Mouse (Mus musculus) heart, adult 2 months (tissue): Measurements from ENCODE around the gene Hmg20a. TPM values are rescaled to one million over a fixed set of nuclear protein-coding genes. Genes with fewer than 3 reads are reported as not detected.
A peak's percentile ranks its signal among the peaks of the same experiment; 100 is the strongest.

Experiments
- DNase-seq, 2 experiments: peaks; one replicate each; pipeline ENCODE4 v3.0.0; 2021
- H3K27ac ChIP-seq: fragments of 200-600 bp; 2 replicates; pipeline ENCODE4 v1.8.1; 2022
- H3K27me3 ChIP-seq: fragments of 200-500 bp; 2 replicates; pipeline ENCODE4 v1.6.1; 2012; ENCODE audit warnings: mild to moderate bottlenecking, low read length, inconsistent platforms, mixed read lengths; ENCODE audit not compliant: control insufficient read depth, insufficient read depth
- H3K36me3 ChIP-seq: fragments of 200-500 bp; 2 replicates; pipeline ENCODE4 v1.6.1; 2012; ENCODE audit warnings: low read length, inconsistent platforms; ENCODE audit not compliant: control insufficient read depth, insufficient read depth
- H3K4me1 ChIP-seq: fragments of 200-500 bp; 2 replicates; pipeline ENCODE4 v1.6.1; 2011; ENCODE audit warnings: low read length; ENCODE audit not compliant: control insufficient read depth, insufficient read depth
- H3K4me3 ChIP-seq: fragments of 200-600 bp; 2 replicates; pipeline ENCODE4 v1.8.1; 2022
- H3K79me2 ChIP-seq: fragments of 200-500 bp; replicated peaks from 2 replicates; pipeline ENCODE4 v1.6.1; 2012; ENCODE audit warnings: mild to moderate bottlenecking, inconsistent platforms, low read length, moderate library complexity, mixed read lengths; ENCODE audit not compliant: control insufficient read depth, insufficient read depth
- H3K9ac ChIP-seq: fragments of 200-500 bp; 2 replicates; pipeline ENCODE4 v1.6.1; 2012; ENCODE audit warnings: low read depth, mild to moderate bottlenecking, control low read depth, inconsistent platforms, low read length, mixed read lengths
- CTCF ChIP-seq: fragments of 200-600 bp; IDR thresholded peaks from 2 replicates; pipeline ENCODE4 v1.8.1; 2022; ENCODE audit warnings: antibody characterized with exemption, mild to moderate bottlenecking, moderate library complexity
- EP300 ChIP-seq: fragments of 200-500 bp; IDR thresholded peaks from 2 replicates; pipeline ENCODE4 v1.6.1; 2011; ENCODE audit warnings: low read depth, low read length, control low read depth; ENCODE audit not compliant: insufficient read depth
- POLR2A ChIP-seq: fragments of 200-500 bp; IDR thresholded peaks from 2 replicates; pipeline ENCODE4 v1.6.1; 2011; ENCODE audit warnings: mild to moderate bottlenecking, low read depth, low read length, control low read depth; ENCODE audit not compliant: insufficient read depth
- WGBS: fragments of 180-500 bp; shearing (Covaris S2); methylation state at CpG from one replicate; pipeline ENCODE4 v1.1.7; 2018; 5-methylcytosine and 5-hydroxymethylcytosine counted together
- intact Hi-C: fragments of 180-260 bp; cut with DNase I; formaldehyde crosslinking; loops from one replicate; pipeline ENCODE4 v1.15.1; 2025
- polyA plus RNA-seq: library from polyadenylated mRNA; depleted of rRNA; stranded (reverse); fragments of >200 nt; gene quantifications from 2 replicates; pipeline ENCODE4 v1.2.3, GENCODE M21; 2012
- total RNA-seq, 2 experiments: library from RNA; stranded (reverse); gene quantifications; 2 replicates each; pipeline ENCODE4 v1.2.3; 2021

The Hmg20a gene
- total and polyA plus RNA-seq, 3 experiments, result 18.0 to 19.4 (median 18.6) TPM

DNA sequence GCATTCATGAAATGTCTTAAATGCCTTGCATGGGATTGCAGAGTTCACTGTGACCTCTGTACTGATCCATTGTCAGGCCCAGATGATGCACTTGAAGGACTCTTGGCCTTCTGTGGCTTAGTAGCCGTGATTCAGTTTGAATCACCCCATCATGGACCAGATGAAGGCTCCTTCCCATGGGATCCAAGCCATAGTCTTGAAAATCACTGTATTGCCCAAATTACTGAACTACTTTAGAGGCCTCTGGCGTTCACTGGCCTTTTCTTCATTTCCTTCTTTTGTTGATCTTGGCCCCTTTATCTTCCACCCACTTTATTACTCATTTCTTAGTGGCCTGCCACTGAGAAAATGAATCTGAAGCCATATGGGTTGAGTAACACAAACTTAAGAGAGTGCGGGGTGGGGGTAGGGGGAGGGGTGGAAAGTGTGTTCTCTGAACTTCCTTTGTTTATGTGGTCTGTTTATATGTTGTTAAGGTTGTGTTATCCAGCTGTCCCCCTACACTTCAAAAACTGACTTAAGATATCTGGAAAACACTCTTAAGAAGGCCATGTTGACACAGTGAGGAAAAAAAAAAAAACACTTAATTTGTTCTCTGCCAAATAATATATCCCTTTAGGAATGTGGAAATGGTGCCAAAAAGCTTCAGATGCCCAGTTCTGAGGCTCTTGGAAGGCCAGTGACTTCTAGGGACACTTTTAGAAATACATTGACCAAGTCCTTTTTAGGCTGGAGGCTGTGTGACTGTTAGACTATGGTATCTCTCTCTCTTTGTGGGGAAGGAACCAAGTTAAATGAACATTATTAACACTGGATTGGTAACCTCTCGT, 45.5 kb downstream of the Hmg20a start:
- peak in 1 of 2 experiments; percentile 55 for DNase-seq
- 29% methylated on average over 4 of the region's 4 CpGs for WGBS
- Histone ChIP-seq H3K36me3 (peaks cover 20% of the 10 kb centered on the region), H3K9ac (no peak overlapping the region), H3K4me3 (no peak overlapping the region), H3K27ac (peak overlapping the region; percentile 70), H3K79me2 (no peaks in the 10 kb centered on the region), H3K27me3 (no peaks in the 10 kb centered on the region), H3K4me1 (peaks cover 21% of the 10 kb centered on the region)
- TF ChIP-seq CTCF, result 0 out of 2 replicates have a peak, but pooled peaks have one; percentile 10
- no peak for TF ChIP-seq POLR2A
- intact Hi-C loops, result loop anchor here (2.0 kb wide), 2 partner anchors 43 to 47 kb away; no protein-coding TSS in a partner anchor

- Histone ChIP-seq H3K4me3 (no peak overlapping the region), H3K27ac (peak overlapping the region; percentile 59), H3K4me1 (peaks cover 25% of the 10 kb centered on the region), H3K27me3 (no peaks in the 10 kb centered on the region), H3K79me2 (no peaks in the 10 kb centered on the region), H3K36me3 (peaks cover 24% of the 10 kb centered on the region), H3K9ac (no peak overlapping the region)
- TF ChIP-seq POLR2A, result no peak
- TF ChIP-seq EP300, result 0 out of 2 replicates have a peak, but pooled peaks have one; percentile 37
- WGBS, result 43% methylated on average over 23 of the region's 23 CpGs
- intact Hi-C loops, result loop anchor here (2.0 kb wide), 2 partner anchors 42 to 48 kb away; no protein-coding TSS in a partner anchor
- peak; percentile 38 to 63 for DNase-seq
These were observed 46.6 kb downstream of the Hmg20a start for GRCm38 (mm10) chr9:56464863-56465654.

DNA sequence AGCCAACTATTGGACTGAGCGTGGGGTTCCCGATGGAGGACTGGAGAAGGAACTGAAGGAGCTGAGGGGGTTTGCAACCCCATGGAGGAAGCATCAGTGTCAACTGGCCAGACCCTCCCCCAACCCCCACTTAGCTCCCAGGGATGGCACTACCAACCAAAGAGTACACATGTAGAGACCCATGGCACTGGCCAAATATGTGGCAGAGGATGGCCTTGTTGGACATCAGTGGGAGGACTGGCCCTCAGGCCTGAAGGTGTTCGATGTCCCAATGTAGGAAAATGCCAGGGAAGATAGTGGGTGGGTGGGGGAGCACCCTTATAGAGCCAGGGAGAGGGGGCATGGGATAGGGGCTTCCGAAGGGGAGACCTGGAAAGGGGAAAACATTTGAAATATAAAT, 47.8 kb downstream of the Hmg20a start:
- Histone ChIP-seq H3K27ac (no peak overlapping the region; the same call in 1 of the 2 replicates), H3K27me3 (no peaks in the 10 kb centered on the region), H3K79me2 (no peaks in the 10 kb centered on the region), H3K9ac (no peak overlapping the region), H3K4me3 (no peak overlapping the region), H3K4me1 (peaks cover 29% of the 10 kb centered on the region), H3K36me3 (peaks cover 29% of the 10 kb centered on the region)
- DNase-seq, result no peak
- TF ChIP-seq CTCF (no peak), EP300 (no peak), POLR2A (no peak)
- WGBS, result 66% methylated on average over 4 of the region's 4 CpGs
- intact Hi-C loops, result no loop called here

DNA sequence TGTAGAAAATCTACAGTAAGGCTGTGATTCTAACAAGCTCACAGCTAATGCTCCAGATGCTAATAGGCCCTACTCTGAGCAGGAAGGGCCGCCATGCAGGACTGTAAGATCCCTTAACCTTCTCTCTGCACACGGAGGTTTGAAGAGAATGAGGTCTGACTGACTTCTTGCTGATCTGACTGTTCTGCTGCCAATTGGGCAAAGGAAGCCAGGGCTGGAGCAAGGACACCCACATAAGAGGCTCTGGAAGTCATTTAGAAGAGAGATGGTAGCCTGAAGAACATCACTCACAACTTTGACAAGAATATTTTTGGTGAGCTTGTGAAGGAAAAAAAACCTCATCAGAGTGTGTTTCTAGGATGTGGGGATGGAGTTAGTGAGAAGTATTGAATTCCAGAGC, 51.2 kb downstream of the Hmg20a start:
- 42% methylated on average over 2 of the region's 2 CpGs for WGBS
- Histone ChIP-seq H3K27ac (peak overlapping the region; percentile 6; the same call in 1 of the 2 replicates), H3K9ac (no peak overlapping the region)

GRCm38 (mm10) chr9:56470291-56470690, 51.9 kb downstream of the Hmg20a start:
- Histone ChIP-seq H3K4me1 (peaks cover 16% of the 10 kb centered on the region), H3K36me3 (peaks cover 14% of the 10 kb centered on the region), H3K27ac (no peak overlapping the region; the same call in 1 of the 2 replicates), H3K79me2 (no peaks in the 10 kb centered on the region; the same call in 1 of the 2 replicates), H3K9ac (no peak overlapping the region), H3K27me3 (no peaks in the 10 kb centered on the region), H3K4me3 (no peak overlapping the region)
- no peak for TF ChIP-seq EP300
- no peak for TF ChIP-seq CTCF
- no peak for TF ChIP-seq POLR2A
- intact Hi-C loops, result no loop called here
- DNase-seq, result no peak
- 54% methylated on average over 7 of the region's 7 CpGs for WGBS

More for the DNA sequence above, 51.2 kb downstream of the Hmg20a start:
- TF ChIP-seq EP300 (no peak), POLR2A (no peak), CTCF (no peak)
- no peaks in the 10 kb centered on the region; the same call in 1 of the 2 replicates for H3K79me2 ChIP-seq
- no peaks in the 10 kb centered on the region for H3K27me3 ChIP-seq
- H3K4me1 ChIP-seq, result peaks cover 18% of the 10 kb centered on the region
- intact Hi-C loops, result no loop called here
- peaks cover 14% of the 10 kb centered on the region for H3K36me3 ChIP-seq
- no peak for DNase-seq
- H3K4me3 ChIP-seq, result no peak overlapping the region
